Mouse (Mus musculus) G1E (cell line): ENCODE data around the gene Thrb. TPM values are rescaled to one million over a fixed set of nuclear protein-coding genes. Genes with fewer than 3 reads are reported as not detected.

Source experiments
- ATAC-seq: 2 replicates; pipeline ENCODE4 v1.8.0; 2016; ENCODE audit warnings: mild to moderate bottlenecking; ENCODE audit not compliant: insufficient number of reproducible peaks, poor library complexity, low FRiP score, severe bottlenecking; ENCODE audit errors: extremely low read depth
- DNase-seq: peaks from one replicate; pipeline ENCODE4 v3.0.0; 2012; ENCODE audit warnings: low spot score
- H3K27me3 ChIP-seq: 2 replicates; pipeline ENCODE4 v1.6.1; 2012; ENCODE audit warnings: mild to moderate bottlenecking, low read length, inconsistent platforms; ENCODE audit not compliant: insufficient read depth
- H3K36me3 ChIP-seq: replicated peaks from 2 replicates; pipeline ENCODE3; 2012; ENCODE audit warnings: mild to moderate bottlenecking, inconsistent platforms
- H3K4me1 ChIP-seq: 2 replicates; pipeline ENCODE4 v1.6.1; 2012; ENCODE audit warnings: low read depth, low read length, inconsistent platforms, mixed read lengths; ENCODE audit not compliant: insufficient read depth
- H3K4me3 ChIP-seq: 2 replicates; pipeline ENCODE4 v1.5.1; 2012; ENCODE audit warnings: low read depth, mild to moderate bottlenecking, inconsistent platforms, low read length, moderate library complexity, mixed read lengths
- H3K9me3 ChIP-seq: replicated peaks from 2 replicates; pipeline ENCODE4 v1.6.1; 2012; ENCODE audit warnings: inconsistent platforms
- CTCF ChIP-seq: IDR thresholded peaks from 2 replicates; pipeline ENCODE4 v1.5.1; 2012; ENCODE audit warnings: low read depth, low read length, inconsistent platforms, mixed read lengths
- GATA1 ChIP-seq: IDR thresholded peaks from 2 replicates; pipeline ENCODE4 v1.6.1; 2012; ENCODE audit warnings: borderline replicate concordance, low read length, inconsistent platforms, mixed read lengths
- GATA2 ChIP-seq: IDR thresholded peaks from 2 replicates; pipeline ENCODE4 v1.6.1; 2012; ENCODE audit warnings: low read depth, low read length, inconsistent platforms, borderline replicate concordance
- POLR2AphosphoS5 ChIP-seq: IDR thresholded peaks from 2 replicates; pipeline ENCODE4 v1.6.1; 2012; ENCODE audit warnings: low read depth, low read length, inconsistent platforms; ENCODE audit not compliant: insufficient replicate concordance
- TAL1 ChIP-seq: conservative IDR thresholded peaks from 2 replicates; pipeline ENCODE4 v1.6.1; 2012; ENCODE audit warnings: low read depth, low read length, inconsistent platforms, mixed read lengths
- polyA plus RNA-seq: library from polyadenylated mRNA; stranded (reverse); fragments of >175 nt; gene quantifications from 2 replicates; pipeline ENCODE4 v1.2.3, GENCODE M21; 2012
- total RNA-seq, 2 experiments: library from RNA; stranded (forward) in 1 of 2; stranded (reverse) in 1 of 2; fragments of 200-1000 nt in 1 of 2; fragments of >200 nt in 1 of 2; fragmentation: Nextera tagmentation in 1 of 2; gene quantifications; 2 replicates each; pipeline ENCODE4 v1.2.3; 2014 to 2017

Thrb gene
- 17.8 and 26.7 TPM in 2 replicates for total RNA-seq (2014; fragmentation: Nextera tagmentation)
- 7.0 and 9.6 TPM in 2 replicates for total RNA-seq (2017)
- polyA plus RNA-seq, result 4.4 and 6.3 TPM in 2 replicates

- H3K9me3 ChIP-seq, result no peaks in the 10 kb centered on the region
Observed at GRCm38 (mm10) chr14:17659686-17660328, at the start of gene Thrb. TSS of gene Thrb (plus strand) at chr14:17660261.

GRCm38 (mm10) chr14:17621671-17622070, 38.4 kb upstream of the Thrb start:
- Histone ChIP-seq H3K4me3 (no peak overlapping the region), H3K4me1 (no peaks in the 10 kb centered on the region), H3K36me3 (no peaks in the 10 kb centered on the region), H3K27me3 (peaks cover 5% of the 10 kb centered on the region; the same call in 1 of the 2 replicates), H3K9me3 (no peaks in the 10 kb centered on the region)
- no peak for TF ChIP-seq GATA2
- ATAC-seq, result no peak
- no peak for DNase-seq

More at GRCm38 (mm10) chr14:17659686-17660328, at the start of gene Thrb:
- TF ChIP-seq CTCF (no peak), GATA1 (no peak), GATA2 (no peak), POLR2AphosphoS5 (no peak), TAL1 (no peak)
- Histone ChIP-seq H3K36me3 (no peaks in the 10 kb centered on the region), H3K27me3 (no peaks in the 10 kb centered on the region), H3K4me1 (peaks cover 25% of the 10 kb centered on the region), H3K4me3 (peak within 1 kb of the TSS; percentile 95)
- DNase-seq (peak; percentile 56), ATAC-seq (peak; percentile 4; the same call in 1 of the 2 replicates)

GRCm38 (mm10) chr14:17623936-17624335, 36.1 kb upstream of the Thrb start:
- Histone ChIP-seq H3K4me1 (no peaks in the 10 kb centered on the region), H3K9me3 (no peaks in the 10 kb centered on the region), H3K36me3 (no peaks in the 10 kb centered on the region), H3K27me3 (peaks cover 5% of the 10 kb centered on the region; the same call in 1 of the 2 replicates), H3K4me3 (no peak overlapping the region)
- ATAC-seq (no peak), DNase-seq (no peak)
- TF ChIP-seq GATA2 (no peak), POLR2AphosphoS5 (no peak), CTCF (no peak), GATA1 (no peak), TAL1 (no peak)

- ATAC-seq, result no peak
- peaks cover 6% of the 10 kb centered on the region; the same call in 1 of the 2 replicates for H3K4me1 ChIP-seq
- H3K4me3 ChIP-seq, result no peak overlapping the region
- no peaks in the 10 kb centered on the region for H3K36me3 ChIP-seq
- TF ChIP-seq GATA2, result no peak
- no peak for TF ChIP-seq TAL1
- TF ChIP-seq CTCF, result no peak
- no peak for TF ChIP-seq GATA1
- no peak for TF ChIP-seq POLR2AphosphoS5
- H3K27me3 ChIP-seq, result peaks cover 21% of the 10 kb centered on the region
- H3K9me3 ChIP-seq, result no peaks in the 10 kb centered on the region
- no peak for DNase-seq
Observed at GRCm38 (mm10) chr14:17629215-17629614, 30.8 kb upstream of the Thrb start.

- no peak for TF ChIP-seq POLR2AphosphoS5
- no peak for TF ChIP-seq GATA2
- TF ChIP-seq TAL1, result no peak
- TF ChIP-seq GATA1, result no peak
- TF ChIP-seq CTCF, result no peak
- no peaks in the 10 kb centered on the region for H3K9me3 ChIP-seq
- H3K36me3 ChIP-seq, result no peaks in the 10 kb centered on the region
- peaks cover 6% of the 10 kb centered on the region; the same call in 1 of the 2 replicates for H3K4me1 ChIP-seq
- ATAC-seq (no peak), DNase-seq (no peak)
- H3K27me3 ChIP-seq, result peaks cover 32% of the 10 kb centered on the region
- H3K4me3 ChIP-seq, result no peak overlapping the region; the same call in 1 of the 2 replicates
Observed at GRCm38 (mm10) chr14:17632887-17633522, 27.1 kb upstream of the Thrb start.

- no peak for ATAC-seq
- Histone ChIP-seq H3K27me3 (peaks cover 28% of the 10 kb centered on the region), H3K4me1 (peaks cover 6% of the 10 kb centered on the region; the same call in 1 of the 2 replicates), H3K9me3 (no peaks in the 10 kb centered on the region), H3K4me3 (no peak overlapping the region), H3K36me3 (no peaks in the 10 kb centered on the region)
- TF ChIP-seq GATA2 (no peak), CTCF (no peak), TAL1 (no peak), GATA1 (no peak), POLR2AphosphoS5 (no peak)
- no peak for DNase-seq
Observed at GRCm38 (mm10) chr14:17636971-17637370, 23.1 kb upstream of the Thrb start.
